Mouse (Mus musculus): ENCODE data around the gene Gm20388.

DNA sequence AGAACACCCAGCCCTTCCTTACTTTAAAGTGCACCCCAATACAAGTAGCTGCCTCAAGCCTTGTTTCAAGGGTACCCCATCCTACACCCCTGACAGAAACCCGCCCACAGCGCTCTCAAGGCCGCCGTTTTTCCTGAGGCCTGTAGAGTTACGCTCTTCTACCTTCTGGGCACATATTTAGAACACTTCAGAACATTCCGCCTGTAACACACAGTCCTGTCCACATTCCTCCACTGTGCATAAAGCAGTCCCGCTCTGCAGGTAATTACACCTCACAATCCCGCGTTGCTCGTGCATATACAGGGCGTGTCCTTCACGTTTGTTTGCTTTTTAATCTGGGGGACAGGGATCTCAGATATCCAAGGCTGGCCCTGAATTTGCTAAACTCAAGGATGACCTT, 1169.3 kb downstream of the Gm20388 start:
- no peak for TF ChIP-seq GATA1 (IDR thresholded peaks at IDR 0.05; ENCODE audit: low read length)
- TF ChIP-seq TAL1 (IDR thresholded peaks at IDR 0.05; ENCODE audit: low read length): no peak

All from erythroblast, embryonic 14.5 days (primary cell).